Mouse (Mus musculus) liver, postnatal 0 days (tissue): Measurements from ENCODE around the gene Ankrd2.

Experiments used
- CTCF ChIP-seq: sonication (generic); IDR thresholded peaks from 2 replicates; pipeline ENCODE4 v1.5.1; 2016; ENCODE audit warnings: antibody characterized with exemption, low read depth
- EP300 ChIP-seq: IDR thresholded peaks from 2 replicates; pipeline ENCODE4 v1.6.1; 2016; ENCODE audit warnings: antibody characterized with exemption, low read depth, mild to moderate bottlenecking

GRCm38 (mm10) chr19:42011123-42011522 lies 24.7 kb upstream of the Ankrd2 start:
- TF ChIP-seq CTCF (no peak), EP300 (no peak)
